Mouse (Mus musculus) testis, adult 2 months (tissue): ENCODE results near the gene Diablo.

ENCODE experiments used
- CTCF ChIP-seq: fragments of 200-500 bp; IDR thresholded peaks from 2 replicates; pipeline ENCODE4 v1.5.1; 2012; ENCODE audit warnings: low read depth, mild to moderate bottlenecking, inconsistent platforms, low read length, moderate library complexity; ENCODE audit not compliant: control insufficient read depth, insufficient read depth, insufficient replicate concordance
- POLR2A ChIP-seq: fragments of 200-500 bp; IDR thresholded peaks from 2 replicates; pipeline ENCODE4 v1.6.1; 2012; ENCODE audit warnings: low read depth, mild to moderate bottlenecking, inconsistent platforms, low read length, moderate library complexity; ENCODE audit not compliant: control insufficient read depth

DNA sequence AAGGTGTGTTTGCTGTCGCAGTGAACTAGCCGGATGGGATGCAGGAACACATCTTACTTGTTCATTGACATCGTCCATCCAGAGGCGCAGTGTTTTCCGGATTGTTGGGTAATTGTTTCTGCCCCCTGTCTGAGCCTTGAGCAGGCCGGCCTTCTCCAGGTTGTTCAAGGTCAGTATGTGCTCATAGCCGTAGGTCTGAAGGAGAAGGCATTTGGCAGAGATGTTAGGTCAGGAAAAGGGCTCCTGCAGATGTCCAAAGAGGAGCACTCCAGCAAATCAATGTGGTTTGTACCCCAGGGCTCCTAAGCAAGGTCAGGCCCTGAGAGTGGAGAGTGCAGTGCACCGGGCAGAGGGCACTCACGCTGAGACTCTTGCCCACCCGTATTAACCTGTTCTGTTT is 9.8 kb upstream of the Diablo start:
- TF ChIP-seq CTCF: no peak
- no peak for TF ChIP-seq POLR2A
